Mouse (Mus musculus) midbrain, postnatal 0 days (tissue): ENCODE data around the gene Ap2a1. TPM values are rescaled to one million over a fixed set of nuclear protein-coding genes. Genes with fewer than 3 reads are reported as not detected.
A peak's percentile ranks its signal among the peaks of the same experiment; 100 is the strongest.

Experiments
- ATAC-seq: fragments of 200-750 bp; cut with Nextera tagmentation; 2 replicates; pipeline ENCODE4 v1.8.0; 2017; ENCODE audit warnings: moderate number of reproducible peaks, mild to moderate bottlenecking, moderate TSS enrichment, moderate library complexity; ENCODE audit not compliant: low FRiP score
- DNase-seq: peaks from one replicate; pipeline ENCODE4 v3.0.0-alpha.2; 2015; ENCODE audit warnings: low spot score
- H3K27ac ChIP-seq: fragments of 300-500 bp; sonication (generic); 2 replicates; pipeline ENCODE4 v1.5.1; 2014; ENCODE audit warnings: low read depth, mild to moderate bottlenecking, low read length, mixed read lengths
- H3K27me3 ChIP-seq: fragments of 300-500 bp; sonication (generic); 2 replicates; pipeline ENCODE4 v1.6.1; 2014; ENCODE audit warnings: low read length, control low read depth, mixed read lengths; ENCODE audit not compliant: insufficient read depth
- H3K36me3 ChIP-seq: fragments of 300-500 bp; sonication (generic); 2 replicates; pipeline ENCODE4 v1.6.1; 2014; ENCODE audit warnings: low read length, control low read depth, mixed read lengths; ENCODE audit not compliant: insufficient read depth
- H3K4me1 ChIP-seq: fragments of 300-500 bp; sonication (generic); 2 replicates; pipeline ENCODE4 v1.6.1; 2014; ENCODE audit warnings: mild to moderate bottlenecking, control low read depth, antibody characterized with exemption, low read length, mixed read lengths; ENCODE audit not compliant: insufficient read depth
- H3K4me2 ChIP-seq: fragments of 300-500 bp; sonication (generic); 2 replicates; pipeline ENCODE4 v1.6.1; 2014; ENCODE audit warnings: low read depth, mild to moderate bottlenecking, low read length, mixed read lengths; ENCODE audit not compliant: poor library complexity, severe bottlenecking
- H3K4me3 ChIP-seq: fragments of 300-500 bp; sonication (generic); 2 replicates; pipeline ENCODE4 v1.5.1; 2014; ENCODE audit warnings: low read depth, mild to moderate bottlenecking, low read length, moderate library complexity
- H3K9ac ChIP-seq: fragments of 300-500 bp; sonication (generic); replicated peaks from 2 replicates; pipeline ENCODE4 v1.6.1; 2014; ENCODE audit warnings: mild to moderate bottlenecking, low read length, moderate library complexity, mixed read lengths; ENCODE audit not compliant: poor library complexity, severe bottlenecking
- H3K9me3 ChIP-seq: fragments of 300-500 bp; sonication (generic); 2 replicates; pipeline ENCODE4 v1.6.1; 2016; ENCODE audit warnings: low read length, control low read depth
- CTCF ChIP-seq: IDR thresholded peaks from 2 replicates; pipeline ENCODE4 v1.5.1; 2016; ENCODE audit warnings: antibody characterized with exemption, mild to moderate bottlenecking
- WGBS: fragments of 180-500 bp; shearing (Covaris S2); extraction: QIAGEN DNeasy Blood & Tissue Kit; methylation state at CpG from one replicate; pipeline ENCODE4 v1.1.7; 2014; 5-methylcytosine and 5-hydroxymethylcytosine counted together
- polyA plus RNA-seq: library from polyadenylated mRNA; unstranded; fragments of >200 nt; fragmentation: Nextera tagmentation; extraction: Ambion mirVana; gene quantifications from 2 replicates; pipeline ENCODE4 v1.2.1, GENCODE M21; 2015
- total RNA-seq: library from RNA; depleted of rRNA; stranded (reverse); fragments of >200 nt; gene quantifications from 2 replicates; pipeline ENCODE4 v1.2.3, GENCODE M21; 2014; rRNA removed

Gene Ap2a1
- total and polyA plus RNA-seq, 2 experiments from 2014 or later, result 129 to 238 TPM

GRCm38 (mm10) chr7:44851625-44852234, 77.6 kb downstream of the Ap2a1 start:
- no peaks in the 10 kb centered on the region for H3K9me3 ChIP-seq
- no peaks in the 10 kb centered on the region for H3K27me3 ChIP-seq
- H3K4me1 ChIP-seq, result peaks cover 13% of the 10 kb centered on the region; the same call in 1 of the 2 replicates
- no peak overlapping the region for H3K4me3 ChIP-seq
- 93% methylated on average over 12 of the region's 12 CpGs for WGBS
- TF ChIP-seq CTCF, result no peak
- H3K9ac ChIP-seq, result no peak overlapping the region
- H3K27ac ChIP-seq, result no peak overlapping the region
- H3K36me3 ChIP-seq, result peaks cover 8% of the 10 kb centered on the region
- H3K4me2 ChIP-seq, result no peak overlapping the region
- no peak for DNase-seq
- no peak for ATAC-seq

GRCm38 (mm10) chr7:44850789-44851624, 78.3 kb downstream of the Ap2a1 start:
- ATAC-seq (no peak), DNase-seq (no peak)
- H3K9me3 ChIP-seq, result no peaks in the 10 kb centered on the region
- no peak for TF ChIP-seq CTCF
- peak overlapping the region; percentile 87 for H3K9ac ChIP-seq
- no peaks in the 10 kb centered on the region for H3K27me3 ChIP-seq
- peak overlapping the region; percentile 98 for H3K27ac ChIP-seq
- peaks cover 15% of the 10 kb centered on the region for H3K36me3 ChIP-seq
- 82% methylated on average over 8 of the region's 8 CpGs for WGBS
- peak overlapping the region; percentile 64 for H3K4me3 ChIP-seq
- H3K4me1 ChIP-seq, result peaks cover 13% of the 10 kb centered on the region; the same call in 1 of the 2 replicates
- H3K4me2 ChIP-seq, result peak overlapping the region; percentile 75

Other genes starting within 250 kb of the Ap2a1 start
Only the 30 nearest of the 31 such genes appear.
- gene Izumo2, start 220.8 kb downstream of the Ap2a1 start, total RNA-seq, result not detected in 2 replicates
- gene Izumo2, start 220.8 kb downstream of the Ap2a1 start, polyA plus RNA-seq, result not detected in 2 replicates
- gene Vrk3, start 181.1 kb downstream of the Ap2a1 start, total RNA-seq, result 22.8 and 23.3 TPM in 2 replicates
- gene Vrk3, start 181.1 kb downstream of the Ap2a1 start, polyA plus RNA-seq, result 23.5 and 26.4 TPM in 2 replicates
- gene Zfp473, start 178.4 kb downstream of the Ap2a1 start, total RNA-seq, result 1.1 TPM in 2 replicates
- 0.48 and 0.51 TPM in 2 replicates for gene Zfp473, start 178.4 kb downstream of the Ap2a1 start, polyA plus RNA-seq
- 51.4 and 65.9 TPM in 2 replicates for gene Nup62, start 113.4 kb downstream of the Ap2a1 start, total RNA-seq
- 45.8 and 46.9 TPM in 2 replicates for gene Nup62, start 113.4 kb downstream of the Ap2a1 start, polyA plus RNA-seq
- gene Il4i1, start 113.1 kb downstream of the Ap2a1 start, total RNA-seq, result not detected in 2 replicates
- gene Il4i1, start 113.1 kb downstream of the Ap2a1 start, polyA plus RNA-seq, result 0.62 and 1.1 TPM in 2 replicates
- 4.8 and 6.8 TPM in 2 replicates for gene Atf5, start 112.8 kb downstream of the Ap2a1 start, total RNA-seq
- 3.4 and 3.7 TPM in 2 replicates for gene Atf5, start 112.8 kb downstream of the Ap2a1 start, polyA plus RNA-seq
- gene Akt1s1, start 80.5 kb downstream of the Ap2a1 start, total RNA-seq, result 104 and 120 TPM in 2 replicates
- gene Akt1s1, start 80.5 kb downstream of the Ap2a1 start, polyA plus RNA-seq, result 89.1 and 91.0 TPM in 2 replicates
- gene Tbc1d17, start 80.4 kb downstream of the Ap2a1 start, total RNA-seq, result 79.7 and 129 TPM in 2 replicates
- 115 and 126 TPM in 2 replicates for gene Tbc1d17, start 80.4 kb downstream of the Ap2a1 start, polyA plus RNA-seq
- 29.5 and 32.4 TPM in 2 replicates for gene Pnkp, start 72.4 kb downstream of the Ap2a1 start, total RNA-seq
- gene Pnkp, start 72.4 kb downstream of the Ap2a1 start, polyA plus RNA-seq, result 31.2 and 31.5 TPM in 2 replicates
- 484 and 500 TPM in 2 replicates for gene Ptov1, start 59.7 kb downstream of the Ap2a1 start, total RNA-seq
- gene Ptov1, start 59.7 kb downstream of the Ap2a1 start, polyA plus RNA-seq, result 430 and 439 TPM in 2 replicates
- gene Med25, start 36.8 kb downstream of the Ap2a1 start, total RNA-seq, result 153 and 182 TPM in 2 replicates
- gene Med25, start 36.8 kb downstream of the Ap2a1 start, polyA plus RNA-seq, result 150 and 154 TPM in 2 replicates
- 18.5 and 22.4 TPM in 2 replicates for gene Fuz, start 33.4 kb downstream of the Ap2a1 start, total RNA-seq
- gene Fuz, start 33.4 kb downstream of the Ap2a1 start, polyA plus RNA-seq, result 14.8 and 15.4 TPM in 2 replicates
- gene Tsks, start 13.7 kb upstream of the Ap2a1 start, total RNA-seq, result not detected in 2 replicates
- 0.12 and 0.17 TPM in 2 replicates for gene Tsks, start 13.7 kb upstream of the Ap2a1 start, polyA plus RNA-seq
- gene Cpt1c, start 45.4 kb upstream of the Ap2a1 start, total RNA-seq, result 88.1 and 90.1 TPM in 2 replicates
- 54.0 and 56.9 TPM in 2 replicates for gene Cpt1c, start 45.4 kb upstream of the Ap2a1 start, polyA plus RNA-seq
- gene Prmt1, start 57.1 kb upstream of the Ap2a1 start, total RNA-seq, result 218 and 285 TPM in 2 replicates
- 580 and 583 TPM in 2 replicates for gene Prmt1, start 57.1 kb upstream of the Ap2a1 start, polyA plus RNA-seq
- 37.2 and 40.6 TPM in 2 replicates for gene Irf3, start 68.2 kb upstream of the Ap2a1 start, total RNA-seq
- gene Irf3, start 68.2 kb upstream of the Ap2a1 start, polyA plus RNA-seq, result 25.6 and 25.9 TPM in 2 replicates
- 7.8 and 11.4 TPM in 2 replicates for gene Bcl2l12, start 69.2 kb upstream of the Ap2a1 start, total RNA-seq
- 5.9 and 8.4 TPM in 2 replicates for gene Bcl2l12, start 69.2 kb upstream of the Ap2a1 start, polyA plus RNA-seq
- 86.5 and 90.9 TPM in 2 replicates for gene Scaf1, start 86.9 kb upstream of the Ap2a1 start, total RNA-seq
- gene Scaf1, start 86.9 kb upstream of the Ap2a1 start, polyA plus RNA-seq, result 49.0 and 53.3 TPM in 2 replicates
- gene Rras, start 88.5 kb upstream of the Ap2a1 start, total RNA-seq, result 7.3 and 7.9 TPM in 2 replicates
- 11.9 and 14.0 TPM in 2 replicates for gene Rras, start 88.5 kb upstream of the Ap2a1 start, polyA plus RNA-seq
- gene Prr12, start 123.4 kb upstream of the Ap2a1 start, total RNA-seq, result 17.4 and 17.9 TPM in 2 replicates
- 8.8 and 9.2 TPM in 2 replicates for gene Prr12, start 123.4 kb upstream of the Ap2a1 start, polyA plus RNA-seq
- 68.3 and 79.4 TPM in 2 replicates for gene Nosip, start 132.9 kb upstream of the Ap2a1 start, total RNA-seq
- 70.0 and 72.3 TPM in 2 replicates for gene Nosip, start 132.9 kb upstream of the Ap2a1 start, polyA plus RNA-seq
- gene Prrg2, start 133.2 kb upstream of the Ap2a1 start, total RNA-seq, result 7.7 and 10.3 TPM in 2 replicates
- 13.7 and 15.7 TPM in 2 replicates for gene Prrg2, start 133.2 kb upstream of the Ap2a1 start, polyA plus RNA-seq
- gene Rcn3, start 162.7 kb upstream of the Ap2a1 start, total RNA-seq, result 24.2 and 29.5 TPM in 2 replicates
- gene Rcn3, start 162.7 kb upstream of the Ap2a1 start, polyA plus RNA-seq, result 31.9 and 33.6 TPM in 2 replicates
- 27.2 and 30.5 TPM in 2 replicates for gene Fcgrt, start 174.4 kb upstream of the Ap2a1 start, total RNA-seq
- 36.4 and 44.5 TPM in 2 replicates for gene Fcgrt, start 174.4 kb upstream of the Ap2a1 start, polyA plus RNA-seq
- 1,069 and 1,136 TPM in 2 replicates for gene Rps11, start 194.9 kb upstream of the Ap2a1 start, total RNA-seq
- 671 and 697 TPM in 2 replicates for gene Rps11, start 194.9 kb upstream of the Ap2a1 start, polyA plus RNA-seq
- 1,048 and 1,621 TPM in 2 replicates for gene Rpl13a, start 199.3 kb upstream of the Ap2a1 start, total RNA-seq
- 667 and 701 TPM in 2 replicates for gene Rpl13a, start 199.3 kb upstream of the Ap2a1 start, polyA plus RNA-seq
- 2.0 TPM in 1 of 2 replicates, not detected in the other for gene Gm45713, start 206.7 kb upstream of the Ap2a1 start, total RNA-seq
- 0.39 TPM in 1 of 2 replicates, not detected in the other for gene Gm45713, start 206.7 kb upstream of the Ap2a1 start, polyA plus RNA-seq
- 3.4 and 7.8 TPM in 2 replicates for gene Flt3l, start 206.9 kb upstream of the Ap2a1 start, total RNA-seq
- gene Flt3l, start 206.9 kb upstream of the Ap2a1 start, polyA plus RNA-seq, result 1.3 and 1.7 TPM in 2 replicates
- 104 and 124 TPM in 2 replicates for gene Pih1d1, start 224.8 kb upstream of the Ap2a1 start, total RNA-seq
- 77.1 and 81.6 TPM in 2 replicates for gene Pih1d1, start 224.8 kb upstream of the Ap2a1 start, polyA plus RNA-seq
- gene Aldh16a1, start 225.1 kb upstream of the Ap2a1 start, total RNA-seq, result 18.9 and 22.0 TPM in 2 replicates
- 12.9 and 15.2 TPM in 2 replicates for gene Aldh16a1, start 225.1 kb upstream of the Ap2a1 start, polyA plus RNA-seq